Mouse (Mus musculus) embryonic facial prominence, embryonic 10.5 days (tissue): ENCODE measurements around the gene Gsta4. TPM values are rescaled to one million over a fixed set of nuclear protein-coding genes. Genes with fewer than 3 reads are reported as not detected.
A peak's percentile ranks its signal among the peaks of the same experiment; 100 is the strongest.

ENCODE experiments used
- DNase-seq: peaks from one replicate; pipeline ENCODE4 v3.0.0-alpha.2; 2017; ENCODE audit warnings: low spot score
- H3K27ac ChIP-seq: fragments of 300-500 bp; sonication (generic); replicated peaks from 2 replicates; pipeline ENCODE4 v1.5.1; 2016; ENCODE audit warnings: mild to moderate bottlenecking
- H3K27me3 ChIP-seq: fragments of 300-500 bp; sonication (generic); replicated peaks from 2 replicates; pipeline ENCODE4 v1.6.1; 2016; ENCODE audit warnings: low read depth, mild to moderate bottlenecking; ENCODE audit not compliant: poor library complexity, severe bottlenecking
- H3K36me3 ChIP-seq: fragments of 300-500 bp; sonication (generic); replicated peaks from 2 replicates; pipeline ENCODE4 v1.6.1; 2016; ENCODE audit warnings: mild to moderate bottlenecking, moderate library complexity
- H3K4me1 ChIP-seq: fragments of 300-500 bp; sonication (generic); 2 replicates; pipeline ENCODE4 v1.6.1; 2016
- H3K4me3 ChIP-seq: fragments of 300-500 bp; sonication (generic); 2 replicates; pipeline ENCODE4 v1.5.1; 2016; ENCODE audit warnings: mild to moderate bottlenecking, moderate library complexity
- H3K9me3 ChIP-seq: fragments of 300-500 bp; sonication (generic); 2 replicates; pipeline ENCODE4 v1.6.1; 2016; ENCODE audit warnings: mild to moderate bottlenecking
- WGBS: fragments of 180-500 bp; shearing (Covaris S2); methylation state at CpG from one replicate; pipeline ENCODE4 v1.1.7; 2016; 5-methylcytosine and 5-hydroxymethylcytosine counted together
- polyA plus RNA-seq: library from polyadenylated mRNA; unstranded; fragments of >200 nt; fragmentation: Nextera tagmentation; extraction: Ambion mirVana; gene quantifications from 2 replicates; pipeline ENCODE4 v1.2.1, GENCODE M21; 2016

The Gsta4 gene
- polyA plus RNA-seq, 1 experiment from 2014 or later, result 107 TPM

DNA sequence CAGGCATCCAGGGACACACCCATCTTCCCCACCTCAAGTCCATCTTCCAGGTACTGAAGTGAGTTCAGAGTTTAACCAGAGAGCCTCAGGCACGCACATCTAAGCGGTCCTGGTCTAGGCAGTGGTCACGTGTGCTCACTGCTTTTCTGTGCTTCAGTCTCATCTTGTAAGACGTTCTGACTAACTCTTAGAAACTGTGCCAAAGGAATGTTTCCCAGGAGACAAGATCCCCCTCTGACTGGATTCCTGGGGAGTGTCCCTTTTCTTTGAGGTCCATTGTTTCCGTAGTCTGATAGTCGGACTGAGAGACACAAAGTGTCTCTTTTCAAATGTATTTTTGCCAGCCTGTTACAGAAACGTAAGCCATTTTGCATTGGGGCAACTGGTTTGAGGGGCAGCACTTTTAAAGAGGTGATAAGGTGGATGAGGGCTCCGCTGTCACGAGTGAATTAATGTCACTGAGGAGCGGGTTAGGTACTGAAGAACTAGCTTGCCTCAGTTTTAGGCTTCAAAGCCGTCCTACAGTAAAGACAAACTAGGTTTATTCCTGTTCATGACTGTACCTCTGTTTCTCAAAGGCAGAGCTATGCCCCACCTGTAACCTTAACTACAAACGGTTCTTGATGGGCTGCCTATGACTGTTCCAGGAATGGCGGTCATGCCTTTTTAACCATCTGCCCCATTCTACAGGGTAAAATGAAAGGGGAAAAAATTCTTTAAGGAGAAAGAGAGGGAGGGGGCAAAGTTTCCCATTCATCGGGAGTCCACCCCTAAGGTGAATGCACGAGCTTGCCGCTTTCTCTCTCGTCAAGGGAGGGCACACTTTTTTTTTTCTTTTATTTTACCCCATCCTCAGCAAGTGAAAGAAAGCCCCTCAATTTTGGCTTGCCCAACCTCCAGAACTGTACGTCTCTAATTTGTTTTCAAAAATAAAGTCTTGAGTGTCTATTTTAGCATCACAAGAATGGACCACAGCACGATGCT is 8.4 kb downstream of the Gsta4 start:
- Histone ChIP-seq H3K9me3 (no peaks in the 10 kb centered on the region), H3K27ac (no peak overlapping the region; the same call in 1 of the 2 replicates), H3K36me3 (no peaks in the 10 kb centered on the region), H3K27me3 (peaks cover 18% of the 10 kb centered on the region), H3K4me3 (peak overlapping the region; percentile 61), H3K4me1 (peaks cover 49% of the 10 kb centered on the region)
- WGBS, result 2% methylated on average over 19 of the region's 19 CpGs
- DNase-seq, result no peak

- peak; percentile 87 for DNase-seq
- H3K4me3 ChIP-seq, result peak overlapping the region; percentile 61
- H3K27ac ChIP-seq, result peak overlapping the region; percentile 82
- no peaks in the 10 kb centered on the region for H3K36me3 ChIP-seq
- H3K4me1 ChIP-seq, result peaks cover 49% of the 10 kb centered on the region
- under 1% methylated on average over 18 of the region's 18 CpGs for WGBS
- H3K27me3 ChIP-seq, result peaks cover 18% of the 10 kb centered on the region
- H3K9me3 ChIP-seq, result no peaks in the 10 kb centered on the region
These were observed 9.2 kb downstream of the Gsta4 start for GRCm38 (mm10) chr9:78191736-78192135.

DNA sequence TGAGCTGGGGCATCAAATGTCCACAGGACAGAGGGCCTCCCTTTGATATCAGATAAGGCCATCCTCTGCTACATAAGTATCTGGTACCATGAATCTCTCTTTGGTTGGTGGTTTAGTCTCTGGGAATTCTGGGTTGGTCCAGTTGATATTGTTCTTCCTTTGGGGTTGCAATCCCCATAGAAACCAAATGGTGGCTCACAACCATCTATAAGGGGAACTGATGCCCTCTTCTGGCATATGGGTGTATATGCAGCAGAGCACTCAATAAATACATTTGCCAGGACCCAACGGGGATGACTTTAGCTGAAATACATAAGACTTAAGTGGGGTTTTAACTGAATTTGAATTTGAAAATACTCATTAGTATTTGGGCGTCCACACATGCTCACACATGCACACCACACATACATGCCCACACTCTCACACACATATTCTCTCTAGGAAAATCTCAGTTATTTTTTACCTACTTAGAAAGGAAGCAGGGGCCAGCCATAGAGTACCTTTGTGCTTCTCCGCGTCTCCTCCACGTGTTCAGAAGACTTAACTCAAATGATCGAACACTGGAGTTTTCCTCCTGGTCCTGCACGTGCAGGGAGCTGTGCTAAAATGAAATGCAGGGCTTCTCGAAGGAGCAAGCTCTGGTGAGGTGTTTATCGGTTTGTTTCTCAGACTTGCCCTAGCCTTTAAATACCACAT is 11.5 kb downstream of the Gsta4 start:
- no peak overlapping the region for H3K27ac ChIP-seq
- DNase-seq, result peak; percentile 47
- H3K4me3 ChIP-seq, result peak overlapping the region; percentile 61; the same call in 1 of the 2 replicates
- no peaks in the 10 kb centered on the region for H3K9me3 ChIP-seq
- 51% methylated on average over 9 of the region's 9 CpGs for WGBS
- peaks cover 46% of the 10 kb centered on the region for H3K4me1 ChIP-seq
- peaks cover 18% of the 10 kb centered on the region for H3K27me3 ChIP-seq
- H3K36me3 ChIP-seq, result peaks cover 15% of the 10 kb centered on the region

- Histone ChIP-seq H3K27me3 (peaks cover 10% of the 10 kb centered on the region), H3K4me3 (no peak overlapping the region), H3K9me3 (no peaks in the 10 kb centered on the region), H3K4me1 (peaks cover 44% of the 10 kb centered on the region), H3K27ac (no peak overlapping the region), H3K36me3 (peaks cover 23% of the 10 kb centered on the region)
- no peak for DNase-seq
- 86% methylated on average over 11 of the region's 11 CpGs for WGBS
These were observed 12.5 kb downstream of the Gsta4 start for GRCm38 (mm10) chr9:78195034-78195433.

DNA sequence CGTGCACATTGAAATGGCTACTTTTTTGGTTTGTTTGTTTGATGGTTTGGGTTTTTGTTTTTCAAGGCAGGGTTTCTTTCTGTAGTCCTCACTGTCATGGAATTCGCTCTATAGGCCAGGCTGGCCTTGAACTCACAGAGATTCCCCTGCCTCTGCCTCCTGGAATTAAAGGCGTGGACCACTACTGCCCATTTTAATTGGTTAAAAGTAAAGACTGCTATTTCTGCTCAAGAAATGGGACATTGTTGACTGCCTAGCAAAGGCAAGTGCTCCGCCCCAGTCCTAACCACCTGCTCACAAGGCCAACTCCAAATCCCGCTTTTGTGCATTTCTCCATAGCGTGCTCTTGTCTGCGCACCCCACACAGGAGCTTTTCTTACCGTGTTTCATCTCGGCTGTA is 15.2 kb downstream of the Gsta4 start:
- no peak overlapping the region for H3K27ac ChIP-seq
- WGBS, result 96% methylated on average over 9 of the region's 9 CpGs
- H3K9me3 ChIP-seq, result no peaks in the 10 kb centered on the region
- H3K4me1 ChIP-seq, result peaks cover 17% of the 10 kb centered on the region
- peaks cover 45% of the 10 kb centered on the region for H3K36me3 ChIP-seq
- H3K27me3 ChIP-seq, result no peaks in the 10 kb centered on the region
- no peak overlapping the region for H3K4me3 ChIP-seq
- DNase-seq, result no peak

GRCm38 (mm10) chr9:78204194-78204593 is 21.6 kb downstream of the Gsta4 start:
- Histone ChIP-seq H3K4me3 (no peak overlapping the region), H3K4me1 (peaks cover 13% of the 10 kb centered on the region), H3K36me3 (peaks cover 75% of the 10 kb centered on the region), H3K27ac (no peak overlapping the region), H3K9me3 (no peaks in the 10 kb centered on the region), H3K27me3 (no peaks in the 10 kb centered on the region)
- WGBS, result 90% methylated on average over 6 of the region's 6 CpGs
- no peak for DNase-seq

DNA sequence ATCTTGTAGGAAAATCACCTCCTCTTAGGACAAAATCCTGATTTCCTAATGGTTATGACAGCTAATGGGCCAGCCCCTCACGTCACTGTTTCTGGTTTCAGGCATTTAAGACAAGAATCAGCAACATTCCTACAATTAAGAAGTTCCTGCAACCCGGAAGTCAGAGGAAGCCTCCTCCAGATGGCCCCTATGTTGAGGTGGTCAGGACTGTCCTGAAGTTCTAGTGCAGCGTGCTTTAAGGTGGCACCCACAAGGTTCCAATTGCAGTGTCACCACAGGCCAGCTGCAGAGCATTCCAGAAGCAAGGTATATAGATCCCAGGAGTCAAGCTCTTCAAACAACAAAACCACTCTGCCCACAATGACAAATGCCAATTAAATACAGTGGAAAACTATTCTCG is 26.4 kb downstream of the Gsta4 start:
- H3K27me3 ChIP-seq, result no peaks in the 10 kb centered on the region
- WGBS, result 49% methylated on average over 4 of the region's 4 CpGs
- no peak overlapping the region for H3K27ac ChIP-seq
- no peaks in the 10 kb centered on the region for H3K9me3 ChIP-seq
- H3K4me1 ChIP-seq, result peaks cover 13% of the 10 kb centered on the region
- no peak for DNase-seq
- no peak overlapping the region for H3K4me3 ChIP-seq
- peaks cover 65% of the 10 kb centered on the region for H3K36me3 ChIP-seq

DNA sequence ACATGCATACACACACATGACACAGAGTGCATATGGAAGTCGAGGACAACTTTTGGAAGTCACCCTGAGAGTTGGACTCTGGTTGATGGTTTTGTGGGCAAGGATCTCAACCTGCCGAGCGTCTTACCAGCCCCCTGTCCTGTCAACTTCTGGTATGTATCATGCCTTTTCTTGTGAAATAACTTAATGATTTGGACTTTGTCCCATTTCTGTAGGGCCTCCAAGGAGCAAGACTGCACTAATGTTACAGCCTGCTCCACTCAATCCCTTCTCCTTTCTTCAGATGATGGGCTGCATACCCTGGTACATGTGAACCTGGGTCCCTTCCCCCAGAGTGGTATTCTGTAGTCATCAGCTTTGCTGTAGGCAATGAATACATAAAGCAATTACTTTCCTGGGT is 27.5 kb downstream of the Gsta4 start:
- Histone ChIP-seq H3K27me3 (no peaks in the 10 kb centered on the region), H3K4me1 (peaks cover 13% of the 10 kb centered on the region), H3K36me3 (peaks cover 53% of the 10 kb centered on the region), H3K27ac (no peak overlapping the region), H3K9me3 (no peaks in the 10 kb centered on the region), H3K4me3 (no peak overlapping the region)
- no peak for DNase-seq
- 93% methylated on average over 3 of the region's 3 CpGs for WGBS

- peaks cover 46% of the 10 kb centered on the region for H3K36me3 ChIP-seq
- DNase-seq, result no peak
- 96% methylated on average over 2 of the region's 2 CpGs for WGBS
- no peaks in the 10 kb centered on the region for H3K27me3 ChIP-seq
- no peaks in the 10 kb centered on the region for H3K9me3 ChIP-seq
- no peak overlapping the region for H3K27ac ChIP-seq
- peaks cover 13% of the 10 kb centered on the region for H3K4me1 ChIP-seq
- H3K4me3 ChIP-seq, result no peak overlapping the region
These were observed 28.2 kb downstream of the Gsta4 start for GRCm38 (mm10) chr9:78210821-78211220.

GRCm38 (mm10) chr9:78211521-78211920 is 28.9 kb downstream of the Gsta4 start:
- DNase-seq, result no peak
- no peak overlapping the region for H3K27ac ChIP-seq

GRCm38 (mm10) chr9:78212341-78213049 is 29.9 kb downstream of the Gsta4 start:
- Histone ChIP-seq H3K36me3 (peaks cover 32% of the 10 kb centered on the region), H3K27ac (no peak overlapping the region)
- 84% methylated on average over 7 of the region's 7 CpGs for WGBS

More at GRCm38 (mm10) chr9:78211521-78211920, 28.9 kb downstream of the Gsta4 start:
- H3K4me1 ChIP-seq, result peaks cover 13% of the 10 kb centered on the region
- 93% methylated on average over 3 of the region's 3 CpGs for WGBS
- H3K27me3 ChIP-seq, result no peaks in the 10 kb centered on the region
- no peak overlapping the region for H3K4me3 ChIP-seq
- no peaks in the 10 kb centered on the region for H3K9me3 ChIP-seq
- H3K36me3 ChIP-seq, result peaks cover 39% of the 10 kb centered on the region

GRCm38 (mm10) chr9:78217074-78217473 is 34.5 kb downstream of the Gsta4 start:
- whole genome bisulfite sequencing, result 86% methylated on average over 4 of the region's 4 CpGs

More at GRCm38 (mm10) chr9:78212341-78213049, 29.9 kb downstream of the Gsta4 start:
- Histone ChIP-seq H3K4me3 (no peak overlapping the region), H3K4me1 (peaks cover 13% of the 10 kb centered on the region), H3K27me3 (no peaks in the 10 kb centered on the region), H3K9me3 (no peaks in the 10 kb centered on the region)
- DNase-seq, result no peak

More at GRCm38 (mm10) chr9:78217074-78217473, 34.5 kb downstream of the Gsta4 start:
- no peak overlapping the region for H3K4me3 ChIP-seq
- no peaks in the 10 kb centered on the region for H3K9me3 ChIP-seq
- H3K36me3 ChIP-seq, result no peaks in the 10 kb centered on the region
- no peak for DNase-seq
- no peaks in the 10 kb centered on the region for H3K4me1 ChIP-seq
- H3K27ac ChIP-seq, result no peak overlapping the region
- no peaks in the 10 kb centered on the region for H3K27me3 ChIP-seq
